Mouse (Mus musculus): ENCODE data around the gene Slamf9. TPM values are rescaled to one million over a fixed set of nuclear protein-coding genes. Genes with fewer than 3 reads are reported as not detected.

The Slamf9 gene
- total and polyA plus RNA-seq, 2 experiments from 2014 or later: 0.20 to 0.38 TPM

- no peaks in the 10 kb centered on the region for H3K27me3 ChIP-seq (ENCODE audit: insufficient read depth, low read length)
- DNase-seq (ENCODE audit: low spot score): no peak
- H3K36me3 ChIP-seq (ENCODE audit: insufficient read depth, low read length): peaks cover 20% of the 10 kb centered on the region
- H3K4me3 ChIP-seq (ENCODE audit: low read depth, low read length): peak overlapping the region; percentile 18; the same call in 1 of the 2 replicates
- TF ChIP-seq CTCF (IDR thresholded peaks at IDR 0.05): no peak
- ATAC-seq (ENCODE audit: low FRiP score): 0 out of 2 replicates have a peak, but pooled peaks have one; percentile 4
- peaks cover 28% of the 10 kb centered on the region for H3K4me1 ChIP-seq (ENCODE audit: insufficient read depth, low read length)
- H3K9me3 ChIP-seq (ENCODE audit: low read length): no peaks in the 10 kb centered on the region
- no peak overlapping the region for H3K27ac ChIP-seq (ENCODE audit: low read depth, low read length)
- no peak overlapping the region for H3K9ac ChIP-seq (replicated peaks; ENCODE audit: low read length, poor library complexity, severe bottlenecking)
- WGBS: 59% methylated on average over 12 of the region's 12 CpGs
- H3K4me2 ChIP-seq (ENCODE audit: low read depth, low read length, poor library complexity, severe bottlenecking): peak overlapping the region; percentile 48
These were observed 14.6 kb downstream of the Slamf9 start for GRCm38 (mm10) chr1:172489585-172490250.

- ATAC-seq (ENCODE audit: low FRiP score) (peak; percentile 36), DNase-seq (ENCODE audit: low spot score) (peak; percentile 77)
- Histone ChIP-seq H3K4me2 (ENCODE audit: low read depth, low read length, poor library complexity, severe bottlenecking) (peak overlapping the region; percentile 48), H3K4me3 (ENCODE audit: low read depth, low read length) (peak overlapping the region; percentile 18; the same call in 1 of the 2 replicates), H3K9ac (replicated peaks; ENCODE audit: low read length, poor library complexity, severe bottlenecking) (no peak overlapping the region), H3K27ac (ENCODE audit: low read depth, low read length) (no peak overlapping the region), H3K27me3 (ENCODE audit: insufficient read depth, low read length) (no peaks in the 10 kb centered on the region), H3K36me3 (ENCODE audit: insufficient read depth, low read length) (peaks cover 20% of the 10 kb centered on the region), H3K9me3 (ENCODE audit: low read length) (no peaks in the 10 kb centered on the region), H3K4me1 (ENCODE audit: insufficient read depth, low read length) (peaks cover 23% of the 10 kb centered on the region)
- WGBS: 9% methylated on average over 10 of the region's 10 CpGs
- peak; percentile 99 for TF ChIP-seq CTCF (IDR thresholded peaks at IDR 0.05)
These were observed 15.1 kb downstream of the Slamf9 start for GRCm38 (mm10) chr1:172490261-172490661.

- no peak for TF ChIP-seq CTCF (IDR thresholded peaks at IDR 0.05)
- H3K4me1 ChIP-seq (ENCODE audit: insufficient read depth, low read length): peaks cover 5% of the 10 kb centered on the region; the same call in 1 of the 2 replicates
- H3K27ac ChIP-seq (ENCODE audit: low read depth, low read length): no peak overlapping the region
- 94% methylated on average over 8 of the region's 8 CpGs for WGBS
- H3K4me3 ChIP-seq (ENCODE audit: low read depth, low read length): no peak overlapping the region
- H3K9ac ChIP-seq (replicated peaks; ENCODE audit: low read length, poor library complexity, severe bottlenecking): no peak overlapping the region
- H3K4me2 ChIP-seq (ENCODE audit: low read depth, low read length, poor library complexity, severe bottlenecking): no peak overlapping the region
- H3K9me3 ChIP-seq (ENCODE audit: low read length): no peaks in the 10 kb centered on the region
- no peak for DNase-seq (ENCODE audit: low spot score)
- peaks cover 31% of the 10 kb centered on the region for H3K36me3 ChIP-seq (ENCODE audit: insufficient read depth, low read length)
- no peaks in the 10 kb centered on the region for H3K27me3 ChIP-seq (ENCODE audit: insufficient read depth, low read length)
- ATAC-seq (ENCODE audit: low FRiP score): no peak
These were observed 16.9 kb downstream of the Slamf9 start for GRCm38 (mm10) chr1:172492047-172492446.

GRCm38 (mm10) chr1:172493516-172493915, 18.4 kb downstream of the Slamf9 start:
- WGBS: 65% methylated on average over 6 of the region's 6 CpGs
- Histone ChIP-seq H3K36me3 (ENCODE audit: insufficient read depth, low read length) (peaks cover 31% of the 10 kb centered on the region), H3K9me3 (ENCODE audit: low read length) (no peaks in the 10 kb centered on the region), H3K4me1 (ENCODE audit: insufficient read depth, low read length) (no peaks in the 10 kb centered on the region), H3K4me3 (ENCODE audit: low read depth, low read length) (no peak overlapping the region), H3K4me2 (ENCODE audit: low read depth, low read length, poor library complexity, severe bottlenecking) (no peak overlapping the region), H3K27ac (ENCODE audit: low read depth, low read length) (no peak overlapping the region), H3K27me3 (ENCODE audit: insufficient read depth, low read length) (no peaks in the 10 kb centered on the region), H3K9ac (replicated peaks; ENCODE audit: low read length, poor library complexity, severe bottlenecking) (no peak overlapping the region)
- DNase-seq (ENCODE audit: low spot score) (no peak), ATAC-seq (ENCODE audit: low FRiP score) (no peak)
- no peak for TF ChIP-seq CTCF (IDR thresholded peaks at IDR 0.05)

- no peak overlapping the region for H3K4me2 ChIP-seq (ENCODE audit: low read depth, low read length, poor library complexity, severe bottlenecking)
- no peak overlapping the region for H3K4me3 ChIP-seq (ENCODE audit: low read depth, low read length)
- TF ChIP-seq CTCF (IDR thresholded peaks at IDR 0.05): no peak
- H3K9me3 ChIP-seq (ENCODE audit: low read length): no peaks in the 10 kb centered on the region
- 86% methylated on average over 17 of the region's 17 CpGs for WGBS
- peaks cover 31% of the 10 kb centered on the region for H3K36me3 ChIP-seq (ENCODE audit: insufficient read depth, low read length)
- no peak overlapping the region for H3K27ac ChIP-seq (ENCODE audit: low read depth, low read length)
- ATAC-seq (ENCODE audit: low FRiP score) (no peak), DNase-seq (ENCODE audit: low spot score) (no peak)
- H3K9ac ChIP-seq (replicated peaks; ENCODE audit: low read length, poor library complexity, severe bottlenecking): no peak overlapping the region
- H3K4me1 ChIP-seq (ENCODE audit: insufficient read depth, low read length): peaks cover 5% of the 10 kb centered on the region; the same call in 1 of the 2 replicates
- peaks cover 12% of the 10 kb centered on the region; the same call in 1 of the 2 replicates for H3K27me3 ChIP-seq (ENCODE audit: insufficient read depth, low read length)
These were observed 20.9 kb downstream of the Slamf9 start for GRCm38 (mm10) chr1:172496030-172496429.

- H3K9me3 ChIP-seq (ENCODE audit: low read length): no peaks in the 10 kb centered on the region
- 81% methylated on average over 10 of the region's 10 CpGs for WGBS
- TF ChIP-seq CTCF (IDR thresholded peaks at IDR 0.05): no peak
- ATAC-seq (ENCODE audit: low FRiP score) (no peak), DNase-seq (ENCODE audit: low spot score) (no peak)
- no peak overlapping the region for H3K9ac ChIP-seq (replicated peaks; ENCODE audit: low read length, poor library complexity, severe bottlenecking)
- H3K27ac ChIP-seq (ENCODE audit: low read depth, low read length): no peak overlapping the region
- no peak overlapping the region for H3K4me3 ChIP-seq (ENCODE audit: low read depth, low read length)
- H3K27me3 ChIP-seq (ENCODE audit: insufficient read depth, low read length): peaks cover 12% of the 10 kb centered on the region; the same call in 1 of the 2 replicates
- no peak overlapping the region for H3K4me2 ChIP-seq (ENCODE audit: low read depth, low read length, poor library complexity, severe bottlenecking)
- peaks cover 5% of the 10 kb centered on the region; the same call in 1 of the 2 replicates for H3K4me1 ChIP-seq (ENCODE audit: insufficient read depth, low read length)
- H3K36me3 ChIP-seq (ENCODE audit: insufficient read depth, low read length): peaks cover 22% of the 10 kb centered on the region
These were observed 22.3 kb downstream of the Slamf9 start for GRCm38 (mm10) chr1:172497428-172497827.
